Mouse (Mus musculus): ENCODE measurements around the gene Grik3. TPM values are rescaled to one million over a fixed set of nuclear protein-coding genes. Genes with fewer than 3 reads are reported as not detected.

Gene Grik3
- total and polyA plus RNA-seq, 3 experiments: not detected

DNA sequence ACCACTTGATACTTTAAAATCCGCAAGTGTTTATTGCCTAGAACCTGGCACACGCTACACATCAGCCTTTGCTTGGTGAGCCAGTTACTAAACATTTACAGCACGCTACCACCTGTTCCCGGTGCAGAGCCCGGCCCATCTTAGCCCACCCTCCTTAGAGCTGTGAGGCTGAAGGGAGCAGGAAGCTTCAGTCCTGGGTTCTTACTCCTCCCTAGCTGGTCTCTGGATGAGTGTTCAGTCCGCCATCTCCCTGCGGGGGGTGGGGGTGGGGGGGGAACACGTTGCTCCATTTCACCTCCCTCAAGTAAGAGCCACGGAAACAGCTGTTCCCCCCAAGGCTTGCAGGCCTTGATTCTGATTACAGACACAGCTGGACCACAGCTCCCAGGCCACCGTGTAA is 236.5 kb downstream of the Grik3 start:
- TF ChIP-seq SIN3A (IDR thresholded peaks at IDR 0.05; ENCODE audit: low read length) (no peak), USF1 (IDR thresholded peaks at IDR 0.05; ENCODE audit: low read depth, low read length) (no peak), EP300 (IDR thresholded peaks at IDR 0.05; ENCODE audit: low read length) (no peak), IRF4 (IDR thresholded peaks at IDR 0.05; ENCODE audit: low read depth, low read length) (no peak), ELF1 (IDR thresholded peaks at IDR 0.05; ENCODE audit: low read depth, low read length) (no peak)
- Histone ChIP-seq H3K9me3 (replicated peaks; ENCODE audit: low read length) (no peaks in the 10 kb centered on the region), H3K4me1 (ENCODE audit: control insufficient read depth in 1 of 2, insufficient read depth in 2 of 2) (no peaks in the 10 kb centered on the region), H3K4me3 (replicated peaks in 1 of 3; ENCODE audit: low read depth in 2 of 3, low read length in 2 of 3, poor library complexity in 1 of 3) (no peak overlapping the region), H3K79me2 (replicated peaks; ENCODE audit: control insufficient read depth, extremely low read depth, insufficient read depth, poor library complexity, severe bottlenecking) (no peaks in the 10 kb centered on the region), H3K27me3 (replicated peaks) (peaks cover 85% of the 10 kb centered on the region), H3K9ac (ENCODE audit: insufficient read depth, low read depth) (no peak overlapping the region), H3K4me2 (ENCODE audit: insufficient read depth, low read depth, poor library complexity, severe bottlenecking) (no peak overlapping the region), H3K36me3 (replicated peaks in 1 of 2; ENCODE audit: control insufficient read depth in 1 of 2, insufficient read depth in 1 of 2, low read length in 1 of 2) (no peaks in the 10 kb centered on the region), H3K27ac (ENCODE audit: insufficient read depth, low read depth) (no peak overlapping the region)
- DNase-seq (ENCODE audit: extremely low read depth): no peak
- dilution Hi-C loops (cut with MboI; ENCODE audit: extremely low pct_ligation_motif_present, extremely low pct_unique_long_range_greater_than_20kb, low sequenced_read_pairs) (no loop called here), in situ Hi-C loops (cut with MboI; ENCODE audit: low pct_ligation_motif_present, low pct_unique_long_range_greater_than_20kb, low sequenced_read_pairs) (no loop called here)

DNA sequence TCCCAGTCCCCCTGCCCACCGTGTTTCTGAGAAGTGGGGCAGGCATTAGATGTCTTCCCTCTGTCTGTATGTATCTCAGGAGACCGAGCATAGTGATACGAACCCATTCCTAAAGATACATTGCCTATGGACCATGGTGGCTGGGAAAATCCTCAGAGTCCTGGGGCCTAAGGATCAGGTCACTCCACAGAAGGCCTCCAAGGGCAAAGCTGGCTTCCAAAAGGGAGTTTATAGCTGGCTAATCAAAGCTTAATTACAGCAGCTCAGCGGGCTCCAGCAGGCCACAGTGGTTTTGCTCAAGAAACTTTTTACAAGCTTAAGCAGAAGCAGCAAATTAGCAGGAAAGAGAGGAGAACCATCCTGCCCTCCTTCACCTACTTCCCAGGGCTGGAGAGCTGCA is 237.1 kb downstream of the Grik3 start:
- Histone ChIP-seq H3K9ac (ENCODE audit: insufficient read depth, low read depth) (no peak overlapping the region), H3K4me2 (ENCODE audit: insufficient read depth, low read depth, poor library complexity, severe bottlenecking) (no peak overlapping the region), H3K4me3 (replicated peaks in 1 of 3; ENCODE audit: low read depth in 2 of 3, low read length in 2 of 3, poor library complexity in 1 of 3) (no peak overlapping the region), H3K27ac (ENCODE audit: insufficient read depth, low read depth) (no peak overlapping the region), H3K79me2 (replicated peaks; ENCODE audit: control insufficient read depth, extremely low read depth, insufficient read depth, poor library complexity, severe bottlenecking) (no peaks in the 10 kb centered on the region), H3K36me3 (replicated peaks in 1 of 2; ENCODE audit: control insufficient read depth in 1 of 2, insufficient read depth in 1 of 2, low read length in 1 of 2) (no peaks in the 10 kb centered on the region), H3K27me3 (replicated peaks) (peaks cover 85% of the 10 kb centered on the region), H3K4me1 (ENCODE audit: control insufficient read depth in 1 of 2, insufficient read depth in 2 of 2) (no peaks in the 10 kb centered on the region), H3K9me3 (replicated peaks; ENCODE audit: low read length) (no peaks in the 10 kb centered on the region)
- TF ChIP-seq POLR2A (IDR thresholded peaks at IDR 0.05; ENCODE audit: low read depth, low read length) (no peak), CTCF (conservative IDR thresholded peaks at IDR 0.05 in 1 of 2, IDR thresholded peaks at IDR 0.05 in 1 of 2; ENCODE audit: low read depth in 2 of 2, low read length in 2 of 2) (no peak), POLR2AphosphoS2 (IDR thresholded peaks at IDR 0.05; ENCODE audit: low read depth, low read length) (no peak), CHD1 (IDR thresholded peaks at IDR 0.05; ENCODE audit: low read depth, low read length) (no peak), E2F4 (IDR thresholded peaks at IDR 0.05; ENCODE audit: insufficient replicate concordance, low read depth, low read length) (no peak), EP300 (IDR thresholded peaks at IDR 0.05; ENCODE audit: low read length) (no peak), TBP (conservative IDR thresholded peaks at IDR 0.05; ENCODE audit: low read depth, low read length) (no peak), MXI1 (IDR thresholded peaks at IDR 0.05; ENCODE audit: low read depth, low read length) (no peak)
- in situ Hi-C loops (cut with MboI; ENCODE audit: low pct_ligation_motif_present, low pct_unique_long_range_greater_than_20kb, low sequenced_read_pairs): no loop called here
- no peak for DNase-seq (ENCODE audit: extremely low read depth)
- dilution Hi-C loops (cut with MboI; ENCODE audit: extremely low pct_ligation_motif_present, extremely low pct_unique_long_range_greater_than_20kb, low sequenced_read_pairs): no loop called here

DNA sequence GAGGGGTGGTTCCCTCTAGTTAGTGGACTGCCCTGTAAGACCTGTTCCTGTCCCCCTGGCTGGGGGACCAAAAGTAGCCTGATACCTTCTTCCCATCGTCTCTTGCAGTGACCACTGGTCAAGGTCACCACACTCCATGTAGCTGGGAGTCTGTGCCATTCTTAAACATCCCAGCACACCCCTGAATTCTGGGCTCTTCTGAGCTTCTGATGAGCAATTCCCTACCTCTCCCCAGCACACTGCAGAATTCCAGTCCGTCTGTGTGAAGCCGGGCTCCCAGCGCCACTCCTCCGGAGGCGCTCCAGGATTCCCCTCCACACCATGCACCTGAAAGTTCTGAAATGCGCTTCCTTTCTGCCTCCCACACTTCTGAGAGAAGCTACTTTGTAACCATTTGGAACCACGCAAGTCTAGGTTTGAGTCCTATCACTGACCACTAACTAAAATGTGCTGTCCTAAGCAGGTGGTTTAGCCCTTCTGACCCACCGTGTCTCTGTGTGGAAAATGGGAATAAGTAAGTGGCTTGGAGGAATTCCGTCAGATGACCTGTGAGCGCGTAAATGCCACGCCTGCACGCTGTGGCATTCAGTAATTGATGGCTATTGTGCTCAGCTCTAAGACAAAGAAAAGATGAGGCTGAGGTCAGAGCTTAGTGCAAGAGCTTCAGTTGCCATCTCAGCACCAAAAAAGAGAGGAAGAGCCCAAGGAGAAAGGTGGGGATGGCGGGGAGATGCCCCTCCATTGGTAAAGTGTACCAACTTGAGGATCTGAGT is 237.8 kb downstream of the Grik3 start:
- no peak for DNase-seq (ENCODE audit: extremely low read depth)
- Histone ChIP-seq H3K4me1 (ENCODE audit: control insufficient read depth in 1 of 2, insufficient read depth in 2 of 2) (no peaks in the 10 kb centered on the region), H3K9me3 (replicated peaks; ENCODE audit: low read length) (no peaks in the 10 kb centered on the region), H3K9ac (ENCODE audit: insufficient read depth, low read depth) (no peak overlapping the region), H3K79me2 (replicated peaks; ENCODE audit: control insufficient read depth, extremely low read depth, insufficient read depth, poor library complexity, severe bottlenecking) (no peaks in the 10 kb centered on the region), H3K27ac (ENCODE audit: insufficient read depth, low read depth) (no peak overlapping the region), H3K4me2 (ENCODE audit: insufficient read depth, low read depth, poor library complexity, severe bottlenecking) (no peak overlapping the region), H3K36me3 (replicated peaks in 1 of 2; ENCODE audit: control insufficient read depth in 1 of 2, insufficient read depth in 1 of 2, low read length in 1 of 2) (no peaks in the 10 kb centered on the region), H3K4me3 (replicated peaks in 1 of 3; ENCODE audit: low read depth in 2 of 3, low read length in 2 of 3, poor library complexity in 1 of 3) (no peak overlapping the region), H3K27me3 (replicated peaks) (peaks cover 84% of the 10 kb centered on the region)
- dilution Hi-C loops (cut with MboI; ENCODE audit: extremely low pct_ligation_motif_present, extremely low pct_unique_long_range_greater_than_20kb, low sequenced_read_pairs) (no loop called here), in situ Hi-C loops (cut with MboI; ENCODE audit: low pct_ligation_motif_present, low pct_unique_long_range_greater_than_20kb, low sequenced_read_pairs) (no loop called here)
- TF ChIP-seq JUND (conservative IDR thresholded peaks at IDR 0.05; ENCODE audit: low read depth, low read length) (no peak), ZMIZ1 (IDR thresholded peaks at IDR 0.05; ENCODE audit: low read depth, low read length) (no peak), MAX (IDR thresholded peaks at IDR 0.05; ENCODE audit: low read length) (no peak), ZKSCAN1 (IDR thresholded peaks at IDR 0.05; ENCODE audit: borderline replicate concordance, low read depth, low read length) (no peak), POLR2A (IDR thresholded peaks at IDR 0.05; ENCODE audit: low read depth, low read length) (no peak), E2F4 (IDR thresholded peaks at IDR 0.05; ENCODE audit: insufficient replicate concordance, low read depth, low read length) (no peak), GABPA (IDR thresholded peaks at IDR 0.05; ENCODE audit: insufficient replicate concordance, low read depth, low read length) (no peak), NELFE (IDR thresholded peaks at IDR 0.05; ENCODE audit: low read depth, low read length) (no peak), MYC (IDR thresholded peaks at IDR 0.05; ENCODE audit: low read depth, low read length) (no peak), POLR2AphosphoS2 (IDR thresholded peaks at IDR 0.05; ENCODE audit: low read depth, low read length) (no peak), ELF1 (IDR thresholded peaks at IDR 0.05; ENCODE audit: low read depth, low read length) (no peak), TBP (conservative IDR thresholded peaks at IDR 0.05; ENCODE audit: low read depth, low read length) (no peak), ZNF384 (IDR thresholded peaks at IDR 0.05; ENCODE audit: low read depth, low read length) (no peak), SIN3A (IDR thresholded peaks at IDR 0.05; ENCODE audit: low read length) (no peak)

All from CH12.LX (cell line).